Mouse (Mus musculus) kidney, embryonic 16.5 days (tissue): Measurements from ENCODE around the gene Usp10. TPM values are rescaled to one million over a fixed set of nuclear protein-coding genes. Genes with fewer than 3 reads are reported as not detected.

Experiments used
- ATAC-seq: fragments of 200-750 bp; cut with Nextera tagmentation; 2 replicates; pipeline ENCODE4 v1.8.0; 2017; ENCODE audit warnings: moderate TSS enrichment; ENCODE audit not compliant: low FRiP score, low TSS enrichment
- H3K27ac ChIP-seq: fragments of 300-500 bp; sonication (generic); 2 replicates; pipeline ENCODE4 v1.5.1; 2014; ENCODE audit warnings: low read length
- H3K27me3 ChIP-seq: fragments of 300-500 bp; sonication (generic); 2 replicates; pipeline ENCODE4 v1.6.1; 2014; ENCODE audit warnings: low read length, control low read depth, mixed read lengths; ENCODE audit not compliant: insufficient read depth
- H3K36me3 ChIP-seq: fragments of 300-500 bp; sonication (generic); 2 replicates; pipeline ENCODE4 v1.6.1; 2014; ENCODE audit warnings: low read length, control low read depth, mixed read lengths; ENCODE audit not compliant: insufficient read depth
- H3K4me1 ChIP-seq: fragments of 300-500 bp; sonication (generic); 2 replicates; pipeline ENCODE4 v1.6.1; 2014; ENCODE audit warnings: low read length, control low read depth, mixed read lengths; ENCODE audit not compliant: insufficient read depth
- H3K4me2 ChIP-seq: fragments of 300-500 bp; sonication (generic); replicated peaks from 2 replicates; pipeline ENCODE4 v1.6.1; 2014; ENCODE audit warnings: low read depth, low read length
- H3K4me3 ChIP-seq: fragments of 300-500 bp; sonication (generic); 2 replicates; pipeline ENCODE4 v1.5.1; 2014; ENCODE audit warnings: mild to moderate bottlenecking, low read length
- H3K9ac ChIP-seq: fragments of 300-500 bp; sonication (generic); replicated peaks from 2 replicates; pipeline ENCODE4 v1.6.1; 2014; ENCODE audit warnings: low read length
- H3K9me3 ChIP-seq: fragments of 300-500 bp; sonication (generic); 2 replicates; pipeline ENCODE4 v1.6.1; 2016; ENCODE audit warnings: low read length, control low read depth
- WGBS: fragments of 180-500 bp; shearing (Covaris S2); extraction: QIAGEN DNeasy Blood & Tissue Kit; methylation state at CpG from one replicate; pipeline ENCODE4 v1.1.7; 2014; 5-methylcytosine and 5-hydroxymethylcytosine counted together
- polyA plus RNA-seq: library from polyadenylated mRNA; unstranded; fragments of >200 nt; fragmentation: Nextera tagmentation; extraction: Ambion mirVana; gene quantifications from 2 replicates; pipeline ENCODE4 v1.2.1, GENCODE M21; 2015

The Usp10 gene
- polyA plus RNA-seq, 1 experiment from 2014 or later: 194 TPM

DNA sequence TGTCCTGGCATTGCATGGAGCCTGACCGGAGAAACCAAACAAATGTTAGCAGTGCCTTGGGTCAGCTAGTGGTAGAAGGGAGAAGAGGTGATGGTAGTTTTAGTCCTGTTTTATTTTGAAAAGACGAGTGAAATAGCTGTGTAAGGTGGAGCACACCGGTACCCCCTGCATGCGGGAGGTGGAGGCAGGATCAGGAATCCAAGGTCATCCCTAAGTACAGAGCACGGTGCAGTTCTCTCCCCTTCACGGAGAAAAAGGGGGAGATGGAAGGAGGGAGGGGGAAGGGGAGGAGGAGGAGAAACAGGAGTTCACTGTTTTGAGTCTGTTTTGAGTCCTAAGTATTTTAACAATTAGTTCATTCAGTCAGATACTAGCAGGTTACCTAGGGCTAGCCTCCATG is 2.5 kb downstream of the Usp10 start:
- Histone ChIP-seq H3K4me1 (peaks cover 63% of the 10 kb centered on the region), H3K27me3 (no peaks in the 10 kb centered on the region), H3K27ac (peak overlapping the region; percentile 66; the same call in 1 of the 2 replicates), H3K4me3 (peak overlapping the region; percentile 84), H3K4me2 (peak overlapping the region; percentile 93), H3K36me3 (no peaks in the 10 kb centered on the region), H3K9me3 (no peaks in the 10 kb centered on the region), H3K9ac (peak overlapping the region; percentile 48)
- ATAC-seq: no peak
- 43% methylated on average over 6 of the region's 6 CpGs for WGBS

DNA sequence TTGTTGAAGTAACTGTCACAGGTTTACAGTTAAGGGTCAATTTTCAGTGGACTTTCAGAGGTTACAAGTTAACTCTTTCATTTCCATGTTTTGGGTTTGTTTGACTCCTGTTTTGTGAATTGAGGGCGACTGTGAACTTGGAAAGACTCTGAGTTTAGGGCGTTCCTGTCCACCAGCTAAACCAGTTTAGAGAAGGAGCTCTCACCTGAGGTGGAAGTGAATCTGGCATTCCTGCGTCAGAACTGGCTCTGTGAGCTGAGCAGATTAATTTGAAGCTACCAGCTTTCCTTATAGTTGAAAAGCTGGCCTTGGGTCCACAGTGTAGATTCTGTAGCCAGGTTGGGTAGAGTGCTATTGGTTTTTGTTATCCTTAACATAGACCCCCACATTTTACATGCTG is 3.0 kb downstream of the Usp10 start:
- Histone ChIP-seq H3K9ac (peak overlapping the region; percentile 3), H3K27me3 (no peaks in the 10 kb centered on the region), H3K9me3 (no peaks in the 10 kb centered on the region), H3K4me2 (peak overlapping the region; percentile 93; the same call in 1 of the 2 replicates), H3K36me3 (no peaks in the 10 kb centered on the region), H3K27ac (peak overlapping the region; percentile 66), H3K4me1 (peaks cover 67% of the 10 kb centered on the region), H3K4me3 (no peak overlapping the region)
- no peak for ATAC-seq
- 63% methylated on average over 3 of the region's 3 CpGs for WGBS

DNA sequence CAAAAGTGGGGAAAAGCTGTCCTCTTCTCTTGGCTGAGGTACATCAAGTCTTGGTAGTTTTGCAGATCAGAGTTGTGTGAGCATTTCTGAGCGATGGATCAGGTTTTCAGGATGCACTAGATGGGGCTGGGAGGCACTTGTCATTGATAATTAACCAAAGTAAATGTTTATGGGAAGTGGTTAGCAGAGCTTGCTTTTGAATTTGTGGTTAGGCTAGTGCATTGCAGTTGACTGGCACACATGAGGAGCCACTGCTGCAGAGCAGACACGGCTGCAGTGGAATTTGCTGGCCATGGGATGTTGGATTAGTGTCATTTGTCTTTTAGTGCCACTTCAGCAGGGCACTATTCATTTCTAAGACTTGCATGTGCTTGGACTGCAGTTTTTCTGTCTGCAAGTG is 4.0 kb downstream of the Usp10 start:
- Histone ChIP-seq H3K27ac (peak overlapping the region; percentile 66), H3K4me3 (no peak overlapping the region), H3K9me3 (no peaks in the 10 kb centered on the region), H3K4me2 (peak overlapping the region; percentile 93; the same call in 1 of the 2 replicates), H3K4me1 (peaks cover 67% of the 10 kb centered on the region), H3K27me3 (no peaks in the 10 kb centered on the region), H3K36me3 (no peaks in the 10 kb centered on the region), H3K9ac (no peak overlapping the region)
- WGBS: 35% methylated on average over 2 of the region's 2 CpGs
- ATAC-seq: no peak

DNA sequence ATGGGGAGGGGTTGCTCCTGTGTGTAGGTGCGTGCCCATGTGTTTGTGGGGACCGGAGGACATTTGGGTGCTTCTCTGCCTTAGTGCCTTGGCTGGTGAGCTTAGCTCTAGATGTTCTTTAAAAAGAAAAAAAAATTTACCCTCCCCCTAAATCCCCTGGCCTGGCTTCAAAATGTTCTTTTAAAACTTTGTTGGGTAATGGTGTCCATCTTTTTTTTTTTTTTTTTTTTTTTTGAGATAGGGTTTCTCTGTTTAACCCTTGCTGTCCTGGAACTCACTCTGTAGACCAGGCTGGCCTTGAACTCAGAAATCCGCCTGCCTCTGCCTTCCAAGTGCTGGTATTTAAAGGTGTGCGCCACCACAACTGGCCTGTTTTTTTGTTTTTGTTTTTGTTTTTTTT is 5.1 kb downstream of the Usp10 start:
- 79% methylated on average over 4 of the region's 4 CpGs for WGBS
- H3K9ac ChIP-seq: peak overlapping the region; percentile 38; the same call in 1 of the 2 replicates
- H3K36me3 ChIP-seq: no peaks in the 10 kb centered on the region
- H3K9me3 ChIP-seq: no peaks in the 10 kb centered on the region
- H3K4me2 ChIP-seq: no peak overlapping the region
- no peaks in the 10 kb centered on the region for H3K27me3 ChIP-seq
- no peak for ATAC-seq
- no peak overlapping the region for H3K27ac ChIP-seq
- peaks cover 63% of the 10 kb centered on the region for H3K4me1 ChIP-seq
- no peak overlapping the region for H3K4me3 ChIP-seq

DNA sequence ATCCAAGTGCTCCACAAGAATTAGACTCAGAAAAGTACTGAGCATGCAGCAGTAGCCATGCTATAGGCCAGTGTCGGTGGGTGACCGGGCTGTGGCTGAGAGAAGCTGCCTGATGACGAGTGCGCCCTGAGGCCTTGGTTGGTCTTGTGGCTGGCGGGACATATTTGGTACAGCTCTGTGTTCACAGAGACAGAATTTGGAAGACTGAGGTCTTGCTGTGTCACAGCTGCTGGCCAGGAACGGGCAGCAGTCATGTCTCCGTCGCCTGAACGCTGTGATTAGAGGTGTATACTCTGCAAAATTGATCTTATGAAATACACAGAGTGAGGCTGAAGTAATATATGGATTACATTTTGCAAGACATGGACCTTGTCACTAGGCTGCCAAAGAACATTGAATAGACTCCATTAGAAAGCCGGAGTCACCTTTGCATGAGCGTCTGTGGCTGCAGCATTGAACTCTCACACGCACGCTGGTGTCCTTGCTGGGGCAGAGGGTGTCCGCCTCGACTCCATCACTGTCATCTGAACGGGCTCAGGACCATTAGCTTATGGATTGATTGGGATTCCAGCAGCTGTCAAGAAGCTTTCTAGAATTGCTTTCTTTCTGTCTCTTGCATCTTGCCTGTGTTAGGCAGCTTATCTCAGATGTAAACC is 6.2 kb downstream of the Usp10 start:
- Histone ChIP-seq H3K4me3 (no peak overlapping the region), H3K4me1 (peaks cover 69% of the 10 kb centered on the region), H3K27ac (no peak overlapping the region), H3K4me2 (no peak overlapping the region), H3K9ac (no peak overlapping the region), H3K9me3 (no peaks in the 10 kb centered on the region), H3K36me3 (no peaks in the 10 kb centered on the region), H3K27me3 (no peaks in the 10 kb centered on the region)
- 65% methylated on average over 16 of the region's 16 CpGs for WGBS
- no peak for ATAC-seq

DNA sequence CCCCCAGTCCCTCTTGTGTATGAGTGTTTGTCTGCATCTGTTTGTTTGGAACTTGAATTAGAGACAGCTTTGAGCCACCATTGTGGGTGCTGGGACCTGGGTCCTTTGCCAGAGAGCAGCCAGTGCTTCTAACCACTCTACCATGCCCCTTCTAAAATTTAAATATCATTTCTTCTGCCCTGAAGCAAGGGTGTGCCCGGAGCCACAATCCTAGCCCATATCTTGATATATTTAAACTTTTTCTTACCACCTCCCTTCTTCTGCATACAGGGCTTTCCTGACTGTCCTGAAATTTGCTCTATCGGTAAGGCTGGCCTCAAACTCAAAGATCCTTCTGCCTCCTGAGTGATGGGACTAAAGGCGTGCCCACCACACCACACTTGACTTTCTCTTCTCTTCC is 7.3 kb downstream of the Usp10 start:
- H3K4me1 ChIP-seq: peaks cover 61% of the 10 kb centered on the region
- no peak overlapping the region for H3K4me3 ChIP-seq
- no peak for ATAC-seq
- no peaks in the 10 kb centered on the region for H3K36me3 ChIP-seq
- WGBS: 86% methylated on average over 3 of the region's 3 CpGs
- H3K27me3 ChIP-seq: no peaks in the 10 kb centered on the region
- H3K9ac ChIP-seq: no peak overlapping the region
- no peaks in the 10 kb centered on the region for H3K9me3 ChIP-seq
- H3K4me2 ChIP-seq: no peak overlapping the region
- no peak overlapping the region for H3K27ac ChIP-seq

DNA sequence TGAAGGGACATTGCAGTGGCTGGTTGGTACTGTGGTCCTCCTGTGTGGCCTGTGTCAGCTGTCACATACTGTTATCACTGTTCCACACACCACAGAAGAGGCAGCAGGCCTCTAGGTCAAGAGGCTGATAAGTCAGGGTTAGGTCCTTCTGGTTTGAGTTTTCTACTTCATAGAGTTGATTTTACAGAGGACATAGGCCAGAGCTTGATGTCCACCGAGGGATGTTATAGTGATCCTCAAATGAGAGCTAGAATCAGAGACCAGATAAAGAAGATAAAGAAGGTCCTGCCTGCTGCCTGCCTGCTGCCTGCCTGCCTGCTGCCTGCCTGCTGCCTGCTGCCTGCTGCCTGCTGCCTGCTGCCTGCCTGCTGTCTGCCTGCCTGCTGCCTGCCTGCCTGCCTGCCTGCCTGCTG is 8.0 kb downstream of the Usp10 start:
- H3K4me3 ChIP-seq: no peak overlapping the region
- no peaks in the 10 kb centered on the region for H3K36me3 ChIP-seq
- no peak overlapping the region for H3K9ac ChIP-seq
- 50% methylated on average over 1 of the region's 1 CpGs for WGBS
- peaks cover 53% of the 10 kb centered on the region for H3K4me1 ChIP-seq
- no peaks in the 10 kb centered on the region for H3K9me3 ChIP-seq
- no peak overlapping the region for H3K27ac ChIP-seq
- no peak for ATAC-seq
- H3K4me2 ChIP-seq: no peak overlapping the region
- no peaks in the 10 kb centered on the region for H3K27me3 ChIP-seq

DNA sequence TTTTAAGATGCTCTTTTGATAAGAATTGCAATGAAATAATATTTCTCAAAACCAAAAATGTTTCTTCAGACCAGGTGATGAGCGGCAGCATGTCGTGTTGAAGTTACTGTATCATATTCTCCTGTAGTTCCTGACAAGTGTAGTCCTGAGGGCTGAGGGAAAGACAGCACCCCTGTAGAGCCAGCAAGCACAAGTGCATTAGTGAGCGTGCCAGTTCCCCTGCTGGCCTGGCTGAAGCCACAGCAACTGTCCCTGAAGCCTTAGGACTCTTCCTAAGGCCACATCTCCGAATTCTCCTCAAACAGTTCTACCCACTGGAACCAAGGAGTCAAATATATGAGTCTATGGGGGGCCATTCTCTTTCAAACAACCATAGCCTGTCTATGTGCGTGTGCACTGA is 13.1 kb downstream of the Usp10 start:
- no peaks in the 10 kb centered on the region for H3K36me3 ChIP-seq
- no peaks in the 10 kb centered on the region for H3K9me3 ChIP-seq
- no peaks in the 10 kb centered on the region for H3K27me3 ChIP-seq
- 86% methylated on average over 5 of the region's 5 CpGs for WGBS
- no peak overlapping the region for H3K4me2 ChIP-seq
- peaks cover 12% of the 10 kb centered on the region; the same call in 1 of the 2 replicates for H3K4me1 ChIP-seq
- H3K27ac ChIP-seq: no peak overlapping the region
- no peak for ATAC-seq
- H3K4me3 ChIP-seq: no peak overlapping the region
- H3K9ac ChIP-seq: no peak overlapping the region

DNA sequence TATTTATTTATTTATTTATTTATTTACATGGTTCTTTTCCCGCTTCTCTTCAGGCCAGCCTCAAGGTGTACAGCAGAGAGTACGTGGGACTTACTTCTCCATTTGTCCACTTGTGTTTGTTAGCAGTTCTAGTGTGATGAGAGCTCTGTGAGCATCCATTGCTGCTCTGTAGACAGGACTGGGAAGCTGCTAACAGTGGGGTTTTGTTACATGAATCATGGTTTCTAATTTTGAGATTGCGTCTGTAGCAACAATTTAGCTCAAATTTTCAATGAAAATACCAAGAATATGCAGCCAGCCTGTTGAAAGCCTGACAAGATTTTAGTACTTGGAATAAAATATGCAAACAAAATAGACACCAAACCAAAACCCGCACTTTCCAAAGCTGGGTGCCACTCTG is 15.3 kb downstream of the Usp10 start:
- H3K4me2 ChIP-seq: no peak overlapping the region
- no peaks in the 10 kb centered on the region for H3K36me3 ChIP-seq
- no peak overlapping the region for H3K4me3 ChIP-seq
- ATAC-seq: no peak
- no peak overlapping the region for H3K27ac ChIP-seq
- no peak overlapping the region for H3K9ac ChIP-seq
- WGBS: 92% methylated on average over 4 of the region's 4 CpGs
- H3K27me3 ChIP-seq: no peaks in the 10 kb centered on the region
- H3K9me3 ChIP-seq: no peaks in the 10 kb centered on the region
- peaks cover 10% of the 10 kb centered on the region; the same call in 1 of the 2 replicates for H3K4me1 ChIP-seq

DNA sequence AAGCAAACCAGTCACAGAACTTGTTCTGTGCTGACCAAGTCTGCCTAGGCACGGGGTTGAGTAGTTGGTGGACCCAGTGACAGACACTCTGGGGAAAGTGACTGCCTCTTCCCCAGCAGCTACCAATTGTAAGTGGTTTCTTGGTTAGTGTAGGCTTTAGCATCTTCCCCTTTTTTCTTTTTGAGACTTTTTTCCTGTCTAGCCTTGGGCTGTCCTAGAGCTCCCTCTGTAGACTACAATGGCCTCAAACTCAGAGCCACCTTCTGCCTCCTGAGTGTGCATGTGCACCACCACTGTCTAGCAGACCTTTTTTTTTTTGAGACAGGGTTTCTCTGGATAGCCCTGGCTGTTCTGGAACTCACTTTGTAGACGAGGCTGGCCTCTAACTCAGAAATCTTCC is 16.3 kb downstream of the Usp10 start:
- H3K36me3 ChIP-seq: no peaks in the 10 kb centered on the region
- H3K4me1 ChIP-seq: peaks cover 6% of the 10 kb centered on the region; the same call in 1 of the 2 replicates
- H3K9me3 ChIP-seq: no peaks in the 10 kb centered on the region
- H3K27me3 ChIP-seq: no peaks in the 10 kb centered on the region
- H3K4me2 ChIP-seq: no peak overlapping the region
- no peak overlapping the region for H3K4me3 ChIP-seq
- WGBS: 81% methylated on average over 2 of the region's 2 CpGs
- no peak overlapping the region for H3K9ac ChIP-seq
- ATAC-seq: no peak
- H3K27ac ChIP-seq: no peak overlapping the region
